In the genomic region with DNA sequence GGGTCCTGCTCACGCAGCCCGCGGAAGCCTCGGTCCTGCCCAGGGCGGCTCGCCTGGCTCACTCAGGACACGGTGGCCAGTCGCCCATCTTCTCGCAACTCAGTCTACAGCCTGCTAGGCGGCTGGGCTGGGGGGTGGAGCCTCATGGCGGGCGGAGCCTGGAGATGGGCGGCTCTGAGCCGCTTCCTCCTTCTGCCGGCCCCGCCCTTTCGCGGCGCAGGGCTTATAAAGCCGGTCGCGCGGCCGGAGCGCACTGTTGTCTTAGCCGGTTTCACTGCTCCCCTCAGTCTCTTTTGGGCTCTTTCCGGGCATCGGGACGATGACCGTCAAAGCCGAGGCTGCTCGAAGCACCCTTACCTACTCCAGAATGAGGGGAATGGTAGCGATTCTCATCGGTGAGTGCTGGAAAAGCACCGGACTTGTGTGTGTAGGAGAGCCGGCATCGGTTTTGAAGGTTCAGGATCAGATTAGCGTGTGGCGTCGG, we compare ENCODE assay signal across 8 mouse cellular contexts.
A peak's percentile ranks its signal among the peaks of the same experiment; 100 is the strongest.
DNase-seq lines count a peak whose midpoint lies in the region; ATAC-seq and TF ChIP-seq lines count a peak whose summit lies in the region.

No protein-coding gene starts in this region.

- H3K4me2 ChIP-seq in intestine, postnatal 0 days (replicated peaks; ENCODE audit: low read depth), result peak overlapping the region; percentile 70

- peaks cover 37% of the 10 kb centered on the region for H3K36me3 ChIP-seq in intestine, postnatal 0 days (ENCODE audit: control insufficient read depth, insufficient read depth)
- H3K36me3 ChIP-seq in midbrain, embryonic 10.5 days, result peaks cover 19% of the 10 kb centered on the region

- intact Hi-C loops in left cerebral cortex, postnatal 36 days (cut with DNase I), result loop anchor here (2.0 to 10.0 kb wide), 4 partner anchors 77 to 394 kb away; no protein-coding TSS in a partner anchor

- no peak; the same call in 1 of the 2 replicates for TF ChIP-seq CTCF in intestine, postnatal 0 days (IDR thresholded peaks at IDR 0.05; ENCODE audit: low read depth)

- 0 out of 2 replicates have a peak, but pooled peaks cover 3% of the 10 kb centered on the region for H3K4me1 ChIP-seq in intestine, postnatal 0 days (replicated peaks; ENCODE audit: control insufficient read depth, insufficient read depth, low read length)
- H3K4me1 ChIP-seq in midbrain, embryonic 10.5 days, result peaks cover 32% of the 10 kb centered on the region

- no peaks in the 10 kb centered on the region for H3K27me3 ChIP-seq in intestine, postnatal 0 days (replicated peaks; ENCODE audit: control insufficient read depth, insufficient read depth, low read length)
- H3K27me3 ChIP-seq in midbrain, embryonic 10.5 days (ENCODE audit: low read depth, poor library complexity, severe bottlenecking), result peaks cover 22% of the 10 kb centered on the region

- DNase-seq in adrenal gland, postnatal 10 days, result peak; percentile 99
- peak; percentile 96 for DNase-seq in embryo, embryonic 9.5 days (ENCODE audit: extremely low spot score)
- peak; percentile 97 to 99 for DNase-seq in gastrocnemius, postnatal 4 days (ENCODE audit: low spot score in 2 of 2)
- DNase-seq in left cerebral cortex, postnatal 36 days (ENCODE audit: low spot score in 2 of 2), result peak; percentile 97
- peak; percentile 94 for DNase-seq in midbrain, embryonic 10.5 days (ENCODE audit: low spot score)
- DNase-seq in right cerebral cortex, postnatal 36 days (ENCODE audit: low spot score in 2 of 2), result peak; percentile 93 to 95
- DNase-seq in urinary bladder, postnatal 4 days (ENCODE audit: low spot score in 2 of 2), result peak; percentile 96 to 98

- H3K4me3 ChIP-seq in intestine, postnatal 0 days (ENCODE audit: low read depth, low read length), result peak overlapping the region; percentile 61
- H3K4me3 ChIP-seq in midbrain, embryonic 10.5 days, result peak overlapping the region; percentile 61

- H3K27ac ChIP-seq in intestine, postnatal 0 days (ENCODE audit: low read depth, low read length), result peak overlapping the region; percentile 93
- H3K27ac ChIP-seq in midbrain, embryonic 10.5 days (replicated peaks), result peak overlapping the region; percentile 87

- H3K9me3 ChIP-seq in intestine, postnatal 0 days (ENCODE audit: control insufficient read depth), result no peaks in the 10 kb centered on the region
- no peaks in the 10 kb centered on the region for H3K9me3 ChIP-seq in midbrain, embryonic 10.5 days (replicated peaks)

- 2% methylated on average over 34 of the region's 40 CpGs for WGBS in intestine, postnatal 0 days
- under 1% methylated on average over 40 of the region's 40 CpGs for WGBS in midbrain, embryonic 10.5 days

- H3K9ac ChIP-seq in intestine, postnatal 0 days (ENCODE audit: low read depth, low read length), result peak overlapping the region; percentile 80

- peak; percentile 88 for ATAC-seq in intestine, postnatal 0 days

Comparison
In these comparisons a context has a peak if more than half of its experiments do, and no peak if none do; other contexts are left out.
1. Peak in every context shown above with its lines: DNase-seq, ATAC-seq, H3K4me3 ChIP-seq and H3K27ac ChIP-seq.